Mouse (Mus musculus): ENCODE measurements around the gene Akap9.
"Not testable (repeated sequence)": the region's sequence is repeated elsewhere in the genome, so short reads cannot be mapped to it uniquely, and the experiment has no call there.

Gene Akap9

GRCm38 (mm10) chr5:4039351-4039750 lies 111.5 kb downstream of the Akap9 start:
- no peak for DNase-seq (ENCODE audit: extremely low spot score)

- no peak for DNase-seq (ENCODE audit: extremely low spot score)
Measured at GRCm38 (mm10) chr5:4040372-4040771, 112.5 kb downstream of the Akap9 start.

DNA sequence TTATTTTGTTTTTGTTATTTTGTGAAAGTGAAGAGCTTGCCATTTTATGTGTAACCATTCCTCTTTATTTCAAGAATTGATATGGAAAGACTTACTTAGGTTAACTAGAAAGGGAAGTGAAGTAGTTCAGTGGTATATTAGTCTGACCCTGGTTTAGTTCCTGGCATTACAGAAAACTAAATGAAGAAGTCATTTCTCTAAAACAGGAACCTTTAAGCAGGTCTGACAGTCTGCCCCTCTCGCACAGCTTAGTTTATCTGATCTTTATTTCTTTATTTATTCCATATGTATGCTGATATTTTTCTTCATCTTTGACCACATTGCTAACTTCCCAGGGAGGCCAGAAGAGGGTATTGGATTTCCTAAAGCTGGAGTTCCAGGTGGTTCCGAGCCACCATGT lies 113.1 kb downstream of the Akap9 start:
- no peak for DNase-seq (ENCODE audit: extremely low spot score)

DNA sequence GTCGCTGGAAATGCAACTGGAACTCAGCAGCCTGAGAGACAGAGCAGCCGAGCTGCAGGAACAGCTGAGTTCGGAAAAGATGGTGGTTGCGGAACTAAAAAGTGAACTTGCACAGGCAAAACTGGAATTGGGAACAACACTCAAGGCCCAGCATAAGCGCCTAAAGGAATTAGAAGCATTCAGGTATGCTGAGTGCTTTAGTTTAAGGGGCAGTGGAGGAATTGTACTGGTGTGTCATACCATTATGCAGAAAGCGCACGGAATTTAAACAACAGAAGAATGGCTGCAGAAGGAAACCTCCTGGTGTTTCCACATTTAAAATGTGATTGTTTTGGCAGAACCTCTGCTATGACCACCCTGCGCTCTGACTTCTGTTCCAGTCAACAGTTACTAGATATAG lies 132.5 kb downstream of the Akap9 start:
- DNase-seq (ENCODE audit: extremely low spot score), result no peak

GRCm38 (mm10) chr5:4066476-4067115 lies 138.7 kb downstream of the Akap9 start:
- no peak for DNase-seq (ENCODE audit: extremely low spot score)

GRCm38 (mm10) chr5:4067203-4067602 lies 139.3 kb downstream of the Akap9 start:
- DNase-seq (ENCODE audit: extremely low spot score), result no peak

DNA sequence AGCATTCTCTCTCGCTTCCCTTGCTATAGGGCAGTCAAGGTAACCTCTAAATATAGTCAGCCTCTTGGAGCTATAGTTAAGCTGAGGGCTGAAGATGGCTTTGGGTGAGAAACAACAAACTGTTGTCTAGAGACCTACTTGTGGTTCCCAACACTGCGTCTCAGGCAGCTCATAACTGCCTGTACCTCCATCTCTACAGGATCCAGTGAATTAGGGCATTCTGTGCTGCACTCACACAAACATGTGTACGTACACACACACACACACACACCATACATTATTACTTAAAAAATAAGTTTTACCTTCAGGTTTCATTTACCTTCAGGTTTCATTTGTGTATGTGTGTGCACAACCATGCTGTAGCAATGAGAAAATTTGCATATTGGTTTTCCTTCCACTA lies 151.2 kb downstream of the Akap9 start:
- DNase-seq (ENCODE audit: extremely low spot score), result no peak

- DNase-seq (ENCODE audit: extremely low spot score), result no peak
Measured at GRCm38 (mm10) chr5:4080861-4081260, 153.0 kb downstream of the Akap9 start.

DNA sequence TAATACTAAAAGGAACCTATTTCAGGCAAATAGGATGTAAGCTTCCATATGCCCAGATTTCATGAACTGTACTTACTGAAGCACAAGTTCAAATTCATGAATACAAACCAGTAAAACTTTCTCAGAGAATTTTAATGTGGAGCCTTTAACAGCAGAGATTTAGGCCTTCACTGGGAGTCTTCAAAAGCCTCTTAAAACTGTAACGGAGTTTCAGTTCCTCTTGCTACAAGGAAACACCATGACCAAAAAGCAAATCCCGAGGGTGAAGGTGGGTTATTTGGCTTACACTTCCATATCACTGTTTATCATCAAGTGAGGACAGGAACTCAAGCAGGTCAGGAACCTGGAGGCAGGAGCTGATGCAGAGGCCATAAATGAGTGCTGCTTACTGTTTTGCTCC lies 153.7 kb downstream of the Akap9 start:
- DNase-seq (ENCODE audit: extremely low spot score), result no peak

DNA sequence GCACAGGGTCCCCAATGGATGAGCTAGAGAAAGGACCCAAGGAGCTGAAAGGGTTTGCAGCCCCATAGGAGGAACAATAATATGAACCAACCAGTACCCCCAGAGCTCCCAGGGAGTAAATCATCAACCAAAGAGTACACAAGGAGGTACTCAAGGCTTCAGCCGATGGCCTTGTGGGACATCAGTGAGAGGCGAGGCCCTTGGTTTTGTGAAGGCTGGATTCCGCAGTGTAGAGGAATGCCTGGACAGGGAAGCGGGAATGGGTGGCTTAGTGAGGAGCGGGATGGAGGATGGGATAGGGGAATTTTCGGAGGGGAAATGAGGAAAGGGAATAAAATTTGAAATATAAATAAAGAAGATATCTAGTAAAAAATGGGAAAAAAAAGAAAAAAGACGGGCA lies 157.1 kb downstream of the Akap9 start:
- no peak for DNase-seq (ENCODE audit: extremely low spot score)

- no peak for DNase-seq (ENCODE audit: extremely low spot score)
Measured at GRCm38 (mm10) chr5:4086309-4086708, 158.5 kb downstream of the Akap9 start.

GRCm38 (mm10) chr5:4088190-4088589 lies 160.3 kb downstream of the Akap9 start:
- DNase-seq (ENCODE audit: extremely low spot score), result no peak

- no peak for DNase-seq (ENCODE audit: extremely low spot score)
Measured at GRCm38 (mm10) chr5:4094471-4094870, 166.6 kb downstream of the Akap9 start.

- DNase-seq (ENCODE audit: extremely low spot score), result no peak
Measured at GRCm38 (mm10) chr5:4101031-4101430, 173.2 kb downstream of the Akap9 start.

DNA sequence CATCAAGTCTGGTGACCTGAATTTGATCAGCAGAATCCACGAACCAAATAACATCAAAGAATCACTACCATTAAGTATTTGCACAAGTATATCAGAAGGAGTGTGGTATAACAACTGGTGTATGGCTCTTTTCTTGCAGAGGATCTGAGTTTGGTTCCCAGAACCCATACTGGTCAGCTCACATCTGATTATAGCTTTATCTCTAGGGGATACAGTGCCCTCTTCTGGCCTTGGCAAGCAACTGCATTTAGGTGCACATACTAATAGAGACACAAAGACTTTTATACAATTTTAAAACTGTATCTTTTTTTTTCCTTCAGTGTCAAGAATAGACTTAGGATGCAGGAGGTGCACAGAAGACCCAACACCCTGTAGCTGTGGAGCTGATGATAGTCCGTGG lies 173.9 kb downstream of the Akap9 start:
- DNase-seq (ENCODE audit: extremely low spot score), result no peak

GRCm38 (mm10) chr5:4103626-4104340 lies 175.9 kb downstream of the Akap9 start:
- no peak for DNase-seq (ENCODE audit: extremely low spot score)

- peak; percentile 94 for DNase-seq (ENCODE audit: extremely low spot score)
Measured at GRCm38 (mm10) chr5:4104341-4105040, 176.6 kb downstream of the Akap9 start, which contains the start of gene Cyp51. TSS of gene Cyp51 (minus strand) at chr5:4104746.

GRCm38 (mm10) chr5:4105651-4106186 lies 177.9 kb downstream of the Akap9 start:
- no peak for DNase-seq (ENCODE audit: extremely low spot score)

DNA sequence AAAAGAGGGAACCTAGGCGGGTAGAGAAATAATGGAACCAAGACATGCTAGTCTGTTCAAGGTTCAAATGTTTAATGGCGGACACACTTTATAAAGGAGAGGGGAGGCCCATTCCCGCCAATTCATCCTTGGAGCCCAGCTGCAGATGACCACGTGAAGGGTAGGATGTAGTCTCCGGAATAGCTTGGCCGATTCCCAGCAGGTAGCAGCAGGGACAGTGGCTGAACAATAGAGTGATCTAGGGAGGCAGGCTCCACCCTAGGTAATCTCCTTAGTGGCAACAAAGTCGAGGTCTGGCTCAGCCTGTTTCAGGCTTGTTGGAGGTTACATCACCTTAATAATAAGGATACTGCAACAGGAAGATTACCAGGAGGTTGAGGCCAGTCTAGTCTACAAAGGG lies 179.2 kb downstream of the Akap9 start:
- DNase-seq (ENCODE audit: extremely low spot score), result not testable (repeated sequence)

DNA sequence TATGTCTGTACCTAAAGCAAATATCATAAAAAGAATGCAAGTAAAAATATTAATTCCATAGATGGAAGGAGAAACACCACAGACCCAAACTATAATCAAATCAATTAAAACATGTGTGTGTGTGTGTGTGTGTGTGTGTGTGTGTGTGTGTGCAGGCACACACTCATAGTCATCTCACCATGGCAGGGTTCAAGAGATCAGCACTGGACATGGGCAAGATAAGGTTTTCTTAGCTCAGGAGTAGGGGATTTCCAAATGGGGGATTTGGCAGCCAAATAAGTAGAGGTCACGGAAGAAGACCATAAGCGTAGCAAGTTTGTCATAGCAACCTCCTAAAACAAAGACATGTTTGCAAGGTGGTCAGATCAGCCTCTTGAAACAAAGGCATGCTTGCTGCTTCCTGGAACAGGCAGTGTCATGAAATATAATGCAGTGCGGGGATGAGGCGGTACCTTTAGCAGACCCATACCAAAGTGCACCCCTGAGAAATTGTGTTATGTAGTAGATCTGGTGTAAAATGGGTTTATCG lies 184.8 kb downstream of the Akap9 start:
- no peak for DNase-seq (ENCODE audit: extremely low spot score)

All from embryo, embryonic 9.5 days (tissue).